ENCODE assay signal across 7 mouse cellular contexts in the genomic region with DNA sequence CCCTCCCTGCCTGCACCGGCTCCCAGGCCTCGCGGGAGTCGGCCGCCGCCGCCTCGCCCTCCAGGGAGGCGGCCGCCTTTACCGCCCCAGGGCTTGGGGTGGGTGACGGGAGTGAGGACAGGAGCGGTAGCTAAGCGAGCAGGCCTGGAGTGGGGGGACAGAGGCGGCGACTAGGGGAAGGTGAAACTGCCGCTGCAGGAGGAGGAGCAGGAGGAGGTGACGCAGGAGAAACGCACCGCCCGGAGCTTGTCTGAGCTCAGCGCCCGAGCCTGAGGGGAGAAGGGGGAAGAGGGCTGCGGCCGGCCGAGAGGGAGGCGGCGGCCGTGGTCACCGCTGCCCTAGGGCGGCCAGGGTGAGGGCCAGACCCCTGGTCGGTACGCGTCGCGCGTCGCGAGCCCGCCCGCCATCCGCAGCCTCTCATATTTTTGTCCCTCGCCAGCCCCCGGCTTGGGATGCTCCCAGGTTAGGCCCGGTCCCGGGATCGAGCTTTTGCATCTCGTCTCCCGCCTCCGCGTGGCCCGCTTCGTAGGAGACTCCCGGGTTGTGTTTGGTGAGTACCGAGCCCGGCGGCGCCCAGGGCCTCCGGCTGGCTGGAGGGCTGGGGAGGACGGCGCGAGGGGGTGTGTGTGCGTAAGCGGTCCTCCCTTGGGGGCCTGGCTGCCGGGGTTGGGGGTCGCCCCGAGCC. TPM values are rescaled to one million over a fixed set of nuclear protein-coding genes. Genes with fewer than 3 reads are reported as not detected.
A peak's percentile ranks its signal among the peaks of the same experiment; 100 is the strongest.
DNase-seq lines count a peak whose midpoint lies in the region; ATAC-seq lines count a peak whose summit lies in the region.

No protein-coding gene starts in this region.

- no peaks in the 10 kb centered on the region for H3K4me1 ChIP-seq in intestine, embryonic 16.5 days (ENCODE audit: control insufficient read depth, insufficient read depth, low read length)
- 0 out of 2 replicates have a peak, but pooled peaks cover 7% of the 10 kb centered on the region for H3K4me1 ChIP-seq in midbrain, embryonic 10.5 days

- ATAC-seq in intestine, embryonic 16.5 days = peak; percentile 66

- peak; percentile 84 to 93 for DNase-seq in adrenal gland, adult (ENCODE audit: inconsistent age in 2 of 2, low spot score in 1 of 2)
- peak; percentile 42 for DNase-seq in embryo, embryonic 10.5 days (ENCODE audit: low spot score)
- DNase-seq in gastrocnemius, postnatal 36 days = peak; percentile 50 to 53
- peak; percentile 61 to 69 for DNase-seq in left cerebral cortex, postnatal 36 days (ENCODE audit: low spot score in 2 of 2)
- DNase-seq in midbrain, embryonic 10.5 days (ENCODE audit: low spot score) = peak; percentile 65
- peak; percentile 42 for DNase-seq in right cerebral cortex, postnatal 4 days

- intact Hi-C loops in gastrocnemius, postnatal 36 days (cut with DNase I) = no loop called here
- intact Hi-C loops in left cerebral cortex, postnatal 36 days (cut with DNase I) = loop anchor here (5.0 to 10.0 kb wide), 3 partner anchors 147 to 310 kb away; partner anchors contain the start of gene Med14

- H3K27me3 ChIP-seq in intestine, embryonic 16.5 days (replicated peaks; ENCODE audit: control insufficient read depth, insufficient read depth, low read length) = peaks cover 2% of the 10 kb centered on the region; the same call in 1 of the 2 replicates
- peaks cover 33% of the 10 kb centered on the region for H3K27me3 ChIP-seq in midbrain, embryonic 10.5 days (ENCODE audit: low read depth, poor library complexity, severe bottlenecking)

- H3K9ac ChIP-seq in intestine, embryonic 16.5 days (ENCODE audit: low read depth, low read length) = peak overlapping the region; percentile 88

- whole genome bisulfite sequencing in intestine, embryonic 16.5 days = 21% methylated on average over 58 of the region's 67 CpGs
- 15% methylated on average over 63 of the region's 67 CpGs for WGBS in midbrain, embryonic 10.5 days

- H3K27ac ChIP-seq in intestine, embryonic 16.5 days (ENCODE audit: low read length) = peak overlapping the region; percentile 92
- H3K27ac ChIP-seq in midbrain, embryonic 10.5 days (replicated peaks) = peak overlapping the region; percentile 95

- no peaks in the 10 kb centered on the region for H3K9me3 ChIP-seq in intestine, embryonic 16.5 days (ENCODE audit: control insufficient read depth, low read length)
- peaks cover 14% of the 10 kb centered on the region for H3K9me3 ChIP-seq in midbrain, embryonic 10.5 days (replicated peaks)

- peak overlapping the region; percentile 75 for H3K4me3 ChIP-seq in intestine, embryonic 16.5 days (ENCODE audit: low read length)
- H3K4me3 ChIP-seq in midbrain, embryonic 10.5 days = peak overlapping the region; percentile 78

- no peaks in the 10 kb centered on the region for H3K36me3 ChIP-seq in intestine, embryonic 16.5 days (ENCODE audit: control insufficient read depth, insufficient read depth, low read length)
- peaks cover 7% of the 10 kb centered on the region; the same call in 1 of the 2 replicates for H3K36me3 ChIP-seq in midbrain, embryonic 10.5 days

- H3K4me2 ChIP-seq in intestine, embryonic 16.5 days (ENCODE audit: low read depth, low read length) = peak overlapping the region; percentile 19; the same call in 1 of the 2 replicates

RNA-seq across cellular contexts. Expression of gene Usp9x, which starts 0.6 kb away (rescaled TPM):
- total RNA-seq in gastrocnemius, postnatal 36 days (2021) = 100 to 1,000 TPM; 130 TPM
- polyA plus RNA-seq in intestine, embryonic 16.5 days (2015; fragmentation: Nextera tagmentation; extraction: Ambion mirVana) = 14.3 and 15.8 TPM in 2 replicates
- 100 to 1,000 TPM; 242 to 245 TPM for total RNA-seq in left cerebral cortex, postnatal 36 days (2021)
- 29.1 and 39.2 TPM in 2 replicates for polyA plus RNA-seq in midbrain, embryonic 10.5 days (2016; fragmentation: Nextera tagmentation; extraction: Ambion mirVana)

Comparison
In these comparisons a context has a peak if more than half of its experiments do, and no peak if none do; other contexts are left out.
1. Peak in every context shown above with its lines: DNase-seq, ATAC-seq, H3K4me3 ChIP-seq and H3K27ac ChIP-seq.